Mouse (Mus musculus) embryonic facial prominence, embryonic 14.5 days (tissue): ENCODE data around the gene Khdc1a. TPM values are rescaled to one million over a fixed set of nuclear protein-coding genes. Genes with fewer than 3 reads are reported as not detected.
"Not testable (repeated sequence)": the region's sequence is repeated elsewhere in the genome, so short reads cannot be mapped to it uniquely, and the experiment has no call there.

Source experiments
- ATAC-seq: fragments of 200-750 bp; cut with Nextera tagmentation; 2 replicates; pipeline ENCODE4 v1.8.0; 2017; ENCODE audit warnings: low read depth, moderate number of reproducible peaks, moderate TSS enrichment
- DNase-seq: peaks from one replicate; pipeline ENCODE4 v3.0.0-alpha.2; 2015; ENCODE audit warnings: low spot score
- H3K27ac ChIP-seq: fragments of 300-500 bp; sonication (generic); replicated peaks from 2 replicates; pipeline ENCODE4 v1.5.1; 2014; ENCODE audit warnings: low read depth, mild to moderate bottlenecking, low read length, moderate library complexity
- H3K27me3 ChIP-seq: fragments of 300-500 bp; sonication (generic); replicated peaks from 2 replicates; pipeline ENCODE4 v1.6.1; 2014; ENCODE audit warnings: low read length; ENCODE audit not compliant: control insufficient read depth, insufficient read depth
- H3K36me3 ChIP-seq: fragments of 300-500 bp; sonication (generic); 2 replicates; pipeline ENCODE4 v1.6.1; 2014; ENCODE audit warnings: low read length, mixed read lengths; ENCODE audit not compliant: control insufficient read depth, insufficient read depth
- H3K4me1 ChIP-seq: fragments of 300-500 bp; sonication (generic); 2 replicates; pipeline ENCODE4 v1.6.1; 2014; ENCODE audit warnings: antibody characterized with exemption, low read length; ENCODE audit not compliant: control insufficient read depth, insufficient read depth
- H3K4me2 ChIP-seq: fragments of 300-500 bp; sonication (generic); 2 replicates; pipeline ENCODE4 v1.6.1; 2014; ENCODE audit warnings: low read depth, mild to moderate bottlenecking, low read length, moderate library complexity, mixed read lengths
- H3K4me3 ChIP-seq: fragments of 300-500 bp; sonication (generic); 2 replicates; pipeline ENCODE4 v1.5.1; 2014; ENCODE audit warnings: low read depth, mild to moderate bottlenecking, low read length
- H3K9ac ChIP-seq: fragments of 300-500 bp; sonication (generic); 2 replicates; pipeline ENCODE4 v1.6.1; 2014; ENCODE audit warnings: low read depth, mild to moderate bottlenecking, low read length, moderate library complexity, mixed read lengths
- H3K9me3 ChIP-seq: fragments of 300-500 bp; sonication (generic); 2 replicates; pipeline ENCODE4 v1.6.1; 2016; ENCODE audit warnings: low read length; ENCODE audit not compliant: control insufficient read depth
- WGBS: fragments of 180-500 bp; shearing (Covaris S2); extraction: QIAGEN DNeasy Blood & Tissue Kit; methylation state at CpG from one replicate; pipeline ENCODE4 v1.1.7; 2014; 5-methylcytosine and 5-hydroxymethylcytosine counted together
- polyA plus RNA-seq: library from polyadenylated mRNA; unstranded; fragments of >200 nt; fragmentation: Nextera tagmentation; extraction: Ambion mirVana; gene quantifications from 2 replicates; pipeline ENCODE4 v1.2.1, GENCODE M21; 2014

Gene Khdc1a
- polyA plus RNA-seq, 1 experiment from 2014 or later, result not detected

- no peak overlapping the region for H3K9ac ChIP-seq
- no peaks in the 10 kb centered on the region for H3K36me3 ChIP-seq
- H3K27me3 ChIP-seq, result no peaks in the 10 kb centered on the region
- H3K27ac ChIP-seq, result no peak overlapping the region
- no peaks in the 10 kb centered on the region for H3K4me1 ChIP-seq
- no peak overlapping the region for H3K4me3 ChIP-seq
- DNase-seq (no peak), ATAC-seq (no peak)
- no peak overlapping the region for H3K4me2 ChIP-seq
- H3K9me3 ChIP-seq, result no peaks in the 10 kb centered on the region
Observed at GRCm38 (mm10) chr1:21318202-21318601, 31.2 kb upstream of the Khdc1a start.

GRCm38 (mm10) chr1:21320271-21320670, 29.2 kb upstream of the Khdc1a start:
- not testable (repeated sequence) for H3K4me1 ChIP-seq, ATAC-seq, H3K9ac ChIP-seq, H3K27ac ChIP-seq, H3K4me3 ChIP-seq, H3K36me3 ChIP-seq, DNase-seq, H3K9me3 ChIP-seq, H3K4me2 ChIP-seq, H3K27me3 ChIP-seq
- 91% methylated on average over 5 of the region's 5 CpGs for WGBS

GRCm38 (mm10) chr1:21321656-21322055, 27.8 kb upstream of the Khdc1a start:
- H3K9ac ChIP-seq, result no peak overlapping the region
- H3K27me3 ChIP-seq, result no peaks in the 10 kb centered on the region
- no peak for ATAC-seq
- no peaks in the 10 kb centered on the region for H3K9me3 ChIP-seq
- WGBS, result 82% methylated on average over 1 of the region's 1 CpGs
- no peaks in the 10 kb centered on the region for H3K4me1 ChIP-seq
- H3K36me3 ChIP-seq, result no peaks in the 10 kb centered on the region
- no peak for DNase-seq
- H3K4me3 ChIP-seq, result no peak overlapping the region
- no peak overlapping the region for H3K27ac ChIP-seq
- H3K4me2 ChIP-seq, result no peak overlapping the region

DNA sequence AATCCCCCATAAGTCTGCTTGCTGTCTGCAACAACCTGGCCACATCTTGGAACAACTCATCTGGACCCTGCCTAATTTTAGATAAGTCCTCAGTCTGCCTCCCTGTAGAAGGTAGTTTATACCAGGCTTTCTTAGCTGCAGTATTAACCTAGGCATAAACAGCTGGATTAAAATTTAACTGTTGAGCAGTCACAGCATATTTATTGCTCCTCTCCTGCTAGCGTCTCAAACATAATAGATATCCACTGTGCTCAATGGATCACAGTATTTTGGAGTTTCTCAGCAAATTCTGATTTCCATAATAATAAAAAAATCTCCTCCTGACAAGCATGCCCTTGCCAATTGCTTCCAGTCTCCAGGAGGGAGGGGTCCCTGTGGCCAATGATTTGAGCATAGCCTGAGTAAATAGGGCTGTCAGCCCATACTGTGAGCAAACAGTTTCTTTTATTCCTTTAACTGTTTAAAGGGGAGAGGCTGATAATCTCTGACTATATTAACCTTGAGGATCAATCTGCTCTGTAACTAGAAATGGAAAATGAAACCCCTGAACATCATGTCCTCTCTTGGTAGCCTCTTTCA, 25.4 kb upstream of the Khdc1a start:
- Histone ChIP-seq H3K9me3 (no peaks in the 10 kb centered on the region), H3K27me3 (no peaks in the 10 kb centered on the region), H3K4me2 (no peak overlapping the region), H3K9ac (no peak overlapping the region), H3K4me1 (no peaks in the 10 kb centered on the region), H3K4me3 (no peak overlapping the region), H3K27ac (no peak overlapping the region), H3K36me3 (no peaks in the 10 kb centered on the region)
- no peak for ATAC-seq
- 59% methylated on average over 1 of the region's 1 CpGs for WGBS
- no peak for DNase-seq

DNA sequence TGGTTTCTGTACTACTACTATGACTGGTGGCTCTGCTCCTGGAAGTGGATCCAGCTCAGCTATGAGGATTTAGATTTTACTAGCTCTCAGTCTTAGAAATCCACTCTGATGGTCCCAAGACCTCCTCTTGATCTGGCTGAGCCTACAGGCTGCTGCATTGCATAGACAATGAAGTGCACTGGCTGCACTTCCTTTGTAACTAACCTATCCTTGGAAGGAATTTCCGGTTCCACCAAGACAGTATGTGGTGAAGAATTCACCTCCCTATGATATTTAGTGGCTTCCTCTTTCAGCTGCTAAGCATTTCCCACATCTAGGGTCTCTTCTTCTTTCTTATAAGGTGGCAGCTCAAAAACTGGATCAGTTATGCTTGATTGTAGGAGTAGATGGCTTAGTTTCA, 24.8 kb upstream of the Khdc1a start:
- no peaks in the 10 kb centered on the region for H3K4me1 ChIP-seq
- DNase-seq (no peak), ATAC-seq (no peak)
- 81% methylated on average over 1 of the region's 1 CpGs for WGBS
- H3K27me3 ChIP-seq, result no peaks in the 10 kb centered on the region
- no peak overlapping the region for H3K4me2 ChIP-seq
- H3K4me3 ChIP-seq, result no peak overlapping the region
- H3K36me3 ChIP-seq, result no peaks in the 10 kb centered on the region
- no peaks in the 10 kb centered on the region for H3K9me3 ChIP-seq
- no peak overlapping the region for H3K9ac ChIP-seq
- no peak overlapping the region for H3K27ac ChIP-seq

- ATAC-seq, result no peak
- 89% methylated on average over 7 of the region's 7 CpGs for WGBS
- Histone ChIP-seq H3K4me3 (no peak overlapping the region), H3K9me3 (no peaks in the 10 kb centered on the region), H3K36me3 (no peaks in the 10 kb centered on the region), H3K4me1 (no peaks in the 10 kb centered on the region), H3K27me3 (no peaks in the 10 kb centered on the region), H3K27ac (no peak overlapping the region), H3K9ac (no peak overlapping the region), H3K4me2 (no peak overlapping the region)
- no peak for DNase-seq
Observed at GRCm38 (mm10) chr1:21326733-21327132, 22.7 kb upstream of the Khdc1a start.

DNA sequence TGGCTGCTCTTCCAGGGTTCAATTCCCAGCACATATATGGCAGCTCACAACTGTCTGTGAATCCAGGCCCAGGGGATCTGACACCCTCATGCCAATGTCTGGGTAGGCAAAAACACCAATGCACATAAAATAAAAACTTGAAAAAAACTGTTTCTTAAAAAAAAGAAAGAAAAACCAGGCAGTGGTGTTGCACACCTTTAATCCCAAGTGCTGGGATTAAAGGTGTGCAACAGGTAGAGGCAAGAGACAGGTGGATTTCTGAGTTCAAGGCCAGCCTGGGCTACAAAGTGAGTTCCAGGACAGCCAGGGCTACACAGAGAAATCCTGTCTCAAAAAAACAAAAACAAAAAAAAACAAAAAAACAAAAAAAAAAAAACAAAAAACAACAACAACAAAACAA, 18.3 kb upstream of the Khdc1a start:
- H3K4me2 ChIP-seq, H3K36me3 ChIP-seq, H3K4me3 ChIP-seq, ATAC-seq, H3K9ac ChIP-seq, H3K27ac ChIP-seq, H3K27me3 ChIP-seq, DNase-seq, H3K9me3 ChIP-seq, H3K4me1 ChIP-seq: not testable (repeated sequence)

GRCm38 (mm10) chr1:21333222-21333973, 16.0 kb upstream of the Khdc1a start:
- H3K4me2 ChIP-seq, result no peak overlapping the region
- WGBS, result 77% methylated on average over 16 of the region's 16 CpGs

GRCm38 (mm10) chr1:21335836-21336235, 13.6 kb upstream of the Khdc1a start:
- Histone ChIP-seq H3K27me3 (no peaks in the 10 kb centered on the region), H3K27ac (no peak overlapping the region), H3K9ac (no peak overlapping the region), H3K4me1 (no peaks in the 10 kb centered on the region), H3K4me2 (no peak overlapping the region), H3K4me3 (no peak overlapping the region), H3K9me3 (no peaks in the 10 kb centered on the region; the same call in 1 of the 2 replicates), H3K36me3 (no peaks in the 10 kb centered on the region)
- no peak for ATAC-seq
- DNase-seq, result no peak

More at GRCm38 (mm10) chr1:21333222-21333973, 16.0 kb upstream of the Khdc1a start:
- H3K27me3 ChIP-seq, result no peaks in the 10 kb centered on the region
- ATAC-seq (no peak), DNase-seq (no peak)
- no peaks in the 10 kb centered on the region for H3K36me3 ChIP-seq
- no peaks in the 10 kb centered on the region; the same call in 1 of the 2 replicates for H3K9me3 ChIP-seq
- no peak overlapping the region for H3K4me3 ChIP-seq
- no peaks in the 10 kb centered on the region for H3K4me1 ChIP-seq
- no peak overlapping the region for H3K27ac ChIP-seq
- no peak overlapping the region for H3K9ac ChIP-seq
